Mouse (Mus musculus) small intestine, adult 2 months (tissue): ENCODE results near the gene Flywch2.

Experiments
- CTCF ChIP-seq: fragments of 200-500 bp; IDR thresholded peaks from 2 replicates; pipeline ENCODE4 v1.5.1; 2012; ENCODE audit warnings: low read depth, mild to moderate bottlenecking, control low read depth, inconsistent platforms, low read length, moderate library complexity, mixed read lengths; ENCODE audit not compliant: insufficient replicate concordance, insufficient read length; ENCODE audit errors: extremely low read depth
- POLR2A ChIP-seq: fragments of 200-500 bp; IDR thresholded peaks from 2 replicates; pipeline ENCODE4 v1.6.1; 2012; ENCODE audit warnings: low read depth, mild to moderate bottlenecking, control low read depth, inconsistent platforms, low read length, moderate library complexity

DNA sequence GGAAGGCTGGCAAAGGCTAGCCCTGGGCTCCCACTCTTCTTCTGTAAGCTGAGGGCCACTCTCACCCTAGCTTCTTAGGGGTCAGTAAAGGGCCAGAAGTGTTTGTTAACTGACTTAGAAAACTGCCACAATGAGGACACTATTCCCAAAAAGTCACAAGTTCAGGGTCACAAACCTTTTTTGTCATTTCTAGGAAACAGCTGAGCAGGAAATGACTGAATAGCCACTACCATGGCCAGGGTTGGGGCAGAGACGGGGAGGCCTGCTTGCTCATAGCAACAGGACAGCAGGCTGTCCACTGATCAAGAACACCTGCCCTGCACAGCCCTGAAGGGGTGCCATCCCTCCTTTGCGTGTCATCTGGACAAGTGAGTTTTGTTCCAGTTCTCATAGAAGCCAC is 8.7 kb downstream of the Flywch2 start:
- TF ChIP-seq CTCF (no peak), POLR2A (no peak)
